Mouse (Mus musculus) lung, postnatal 36 days (tissue): Measurements from ENCODE around the gene Xpa.

Source experiments
- DNase-seq: peaks from one replicate; pipeline ENCODE4 v3.0.0; 2022; ENCODE audit warnings: mixed read lengths

Xpa gene

DNA sequence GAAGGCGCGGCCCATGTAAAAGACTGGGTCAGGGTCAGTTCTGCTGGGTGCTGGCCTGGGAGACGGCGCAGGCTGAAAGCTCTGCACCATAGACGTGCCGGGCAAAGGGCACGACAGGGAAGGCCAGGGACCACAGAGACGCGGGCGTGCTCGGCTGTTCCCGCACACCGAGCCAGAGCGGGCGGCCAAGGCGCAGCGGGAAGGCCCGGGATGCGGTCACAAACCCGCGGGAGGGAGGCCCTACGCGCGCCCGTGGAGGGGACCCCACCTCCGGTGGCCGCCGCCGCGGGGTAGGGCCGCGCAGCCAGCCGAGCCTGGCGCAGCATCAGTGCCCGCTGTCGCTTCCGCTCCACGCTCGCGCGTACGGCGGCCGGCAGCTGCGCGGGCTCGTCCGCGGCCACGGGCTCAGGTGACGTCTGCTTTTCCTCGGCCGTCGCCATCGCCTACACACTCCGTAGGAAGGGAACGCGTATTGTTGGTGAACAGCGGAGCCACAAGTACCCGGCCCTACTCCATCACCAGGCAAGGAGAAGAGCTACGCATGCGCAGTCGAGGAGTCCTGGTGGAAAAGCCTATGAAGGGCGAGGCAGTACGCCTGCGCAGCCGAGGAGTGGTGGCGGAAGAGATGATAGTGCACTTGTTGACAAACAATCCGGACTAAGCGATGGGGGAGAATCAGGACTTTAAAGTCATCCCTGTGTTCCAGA lies at the start of gene Xpa:
Xpa (minus strand) TSS at position 531 of the 707 bp plus-strand sequence.
- DNase-seq: peak; percentile 97

DNA sequence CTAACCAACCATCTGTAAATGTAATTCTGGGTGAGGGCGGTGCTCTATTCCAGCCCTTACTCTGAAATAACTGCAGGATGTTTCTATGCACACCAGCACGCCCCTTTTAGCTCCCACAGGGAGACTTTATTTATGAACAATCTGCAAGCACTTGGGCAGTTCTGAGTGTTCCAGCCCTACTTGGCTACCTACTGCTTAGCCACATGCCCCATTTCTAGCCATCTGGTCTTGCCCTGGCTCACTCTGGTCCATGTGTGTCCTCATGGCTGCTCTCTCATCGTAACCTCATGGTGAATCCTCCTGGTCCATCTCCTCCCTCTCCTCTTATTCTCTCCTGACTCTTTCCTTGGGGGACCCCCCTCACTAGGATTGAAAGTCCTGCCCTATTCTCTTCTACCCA lies 39.8 kb upstream of the Xpa start:
- DNase-seq: no peak

DNA sequence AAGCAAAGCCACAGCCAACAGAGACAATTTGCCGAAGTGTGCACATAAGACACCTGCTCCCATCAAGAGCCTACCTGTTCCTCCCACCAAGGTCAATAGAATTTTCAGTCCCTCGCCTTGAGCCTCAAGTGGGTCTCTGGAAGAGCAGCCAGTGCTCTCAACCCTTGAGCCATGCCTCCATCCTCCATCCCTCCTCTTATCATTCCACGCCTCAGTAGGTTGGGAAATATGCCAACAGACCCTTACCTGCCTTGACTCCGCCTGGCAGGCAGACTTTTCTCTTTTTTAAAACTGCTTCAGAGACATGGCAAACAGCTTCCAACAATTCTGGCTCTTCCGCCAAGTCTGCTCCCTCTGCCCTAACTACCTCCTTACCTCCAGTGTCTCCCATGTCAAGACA lies 38.6 kb upstream of the Xpa start:
- DNase-seq: no peak

DNA sequence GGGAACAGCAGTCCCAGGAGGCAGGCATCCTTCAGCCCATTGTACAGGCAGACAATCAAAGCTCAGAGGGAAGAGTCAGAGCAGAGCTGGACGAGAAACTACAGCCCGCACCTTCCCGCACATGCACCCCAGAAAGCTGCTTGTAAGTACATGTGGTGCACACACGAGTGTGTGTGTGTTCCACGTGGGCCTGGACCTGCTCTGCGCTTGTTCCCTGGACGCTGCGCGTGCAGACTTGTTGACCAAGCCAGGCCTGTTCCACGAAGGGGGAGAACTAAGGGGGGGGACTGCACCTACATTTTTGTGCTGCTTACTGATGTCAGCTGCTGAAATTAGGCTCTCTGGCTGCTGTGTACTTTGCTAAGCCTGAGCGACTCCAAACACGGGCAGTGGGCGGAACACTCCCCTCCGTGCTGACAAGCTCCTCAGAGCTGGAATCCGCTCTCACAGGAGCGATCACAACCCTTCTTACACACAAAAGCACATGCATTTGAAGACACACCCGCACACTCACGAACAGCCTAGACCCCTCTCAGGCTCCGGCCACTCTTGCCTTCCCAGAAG lies 30.9 kb upstream of the Xpa start:
- no peak for DNase-seq

DNA sequence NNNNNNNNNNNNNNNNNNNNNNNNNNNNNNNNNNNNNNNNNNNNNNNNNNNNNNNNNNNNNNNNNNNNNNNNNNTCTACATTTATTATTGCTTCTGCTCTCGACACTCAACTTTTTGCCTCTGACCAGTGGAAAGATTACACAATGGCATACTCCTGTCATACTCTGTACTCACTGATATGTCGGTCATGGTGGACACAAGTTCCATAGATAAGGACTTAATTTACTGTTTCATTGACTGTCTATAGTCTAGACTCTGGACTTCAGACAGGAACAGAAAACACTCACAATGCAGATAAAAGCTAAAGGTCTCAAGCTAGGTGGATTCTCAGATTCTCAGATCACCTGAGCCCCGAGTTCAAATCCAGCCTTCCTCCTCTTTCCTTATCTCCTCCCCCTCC lies 25.0 kb upstream of the Xpa start:
- DNase-seq: no peak

DNA sequence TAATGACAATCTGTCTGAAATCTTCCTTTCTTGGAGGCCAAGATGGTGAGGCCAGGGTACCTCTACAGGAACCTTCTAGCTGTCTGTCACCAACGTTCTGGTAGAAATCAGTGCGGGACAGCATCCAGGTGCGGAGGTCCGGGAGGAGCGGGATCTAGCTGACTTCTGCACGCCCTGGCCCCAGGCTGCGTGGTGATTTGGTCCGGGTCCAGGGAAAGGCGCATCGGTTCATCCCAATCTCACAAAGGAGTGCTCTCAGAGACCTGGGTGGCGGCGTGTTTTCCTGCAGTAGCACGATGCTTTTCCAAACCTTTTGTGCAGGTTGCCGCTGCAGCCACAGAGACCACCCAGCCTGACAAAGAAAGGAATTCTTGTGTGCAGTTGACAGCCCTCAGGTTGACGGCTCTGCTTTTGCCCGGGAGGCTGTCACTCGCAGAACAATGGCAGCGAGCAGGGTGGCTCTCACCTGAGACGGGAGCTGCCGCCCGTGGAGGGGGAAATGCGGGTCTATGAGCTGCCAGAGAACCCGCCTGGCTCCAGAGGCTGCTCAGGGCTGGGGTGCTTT lies 6.5 kb upstream of the Xpa start:
- no peak for DNase-seq

DNA sequence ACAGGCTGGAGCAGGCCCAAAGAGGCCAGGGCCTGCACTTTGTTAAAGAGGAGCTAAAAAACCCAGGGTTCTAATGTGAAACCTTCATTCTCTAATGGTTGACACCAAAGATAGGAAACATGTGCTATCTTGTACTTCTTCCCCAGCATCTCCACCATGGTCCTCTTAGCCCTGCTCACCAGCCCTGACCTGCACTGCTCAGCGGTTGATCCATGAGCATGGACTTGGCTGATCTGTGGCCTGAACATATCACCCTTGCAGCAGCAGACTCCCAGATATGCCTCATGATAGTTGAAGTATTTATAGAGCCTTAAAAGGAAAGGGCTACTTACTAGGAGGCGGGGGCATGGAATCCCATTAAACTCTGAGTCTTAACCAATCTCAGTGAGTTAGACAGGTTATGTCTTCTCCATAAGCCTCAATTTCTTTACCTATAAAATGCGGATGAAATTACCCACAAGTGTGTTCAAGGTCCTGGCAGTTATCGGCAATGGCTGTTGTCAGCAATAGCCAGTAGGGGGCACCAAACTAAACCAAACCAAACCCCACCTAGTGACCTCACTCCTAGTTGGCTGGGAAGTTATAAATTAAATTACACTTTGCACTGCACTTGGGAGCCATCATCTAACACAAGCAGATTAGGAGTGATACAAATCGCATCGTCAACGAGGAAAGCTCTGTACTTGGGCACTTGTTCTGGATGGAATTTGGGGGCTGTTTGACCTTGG lies 5.9 kb upstream of the Xpa start:
- DNase-seq: peak; percentile 81

DNA sequence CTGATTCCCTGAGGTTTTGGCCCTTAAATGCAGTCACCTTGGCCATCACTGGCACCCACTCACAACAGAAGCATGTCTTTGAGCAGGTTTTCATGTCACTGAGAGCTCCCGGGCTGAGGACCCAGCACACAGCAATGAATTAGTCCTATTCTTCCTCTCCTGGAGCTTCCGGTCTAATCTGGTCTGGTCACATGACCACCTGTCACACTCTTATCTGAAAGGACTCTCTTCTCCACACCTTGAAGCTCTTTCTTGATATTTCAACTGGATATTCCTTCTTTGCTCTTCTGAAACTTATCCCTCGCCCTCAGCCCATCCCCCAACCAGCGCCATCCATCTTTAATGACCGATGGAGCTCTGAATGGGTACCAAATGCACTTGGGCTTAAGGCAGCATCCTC lies 2.0 kb upstream of the Xpa start:
- no peak for DNase-seq

DNA sequence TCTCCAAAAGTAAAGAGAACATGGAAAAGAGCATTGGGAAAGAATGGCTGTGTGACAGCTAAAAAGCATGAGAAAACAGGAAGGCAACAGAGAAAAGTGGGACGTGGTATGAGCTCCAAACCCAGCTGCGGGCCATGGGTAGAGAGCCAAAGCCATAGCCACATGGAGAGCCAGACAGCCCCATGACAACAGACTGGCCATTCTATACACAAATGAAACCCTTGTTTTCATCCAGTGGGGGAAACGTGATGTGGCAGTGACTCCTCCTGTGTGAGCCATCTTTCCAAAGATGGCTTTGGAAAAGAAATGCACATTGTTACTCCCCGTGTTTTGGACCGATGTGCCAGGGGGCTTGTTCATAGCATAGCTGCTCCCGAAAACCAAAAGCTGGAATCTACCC lies 402 bp upstream of the Xpa start:
- DNase-seq: no peak

DNA sequence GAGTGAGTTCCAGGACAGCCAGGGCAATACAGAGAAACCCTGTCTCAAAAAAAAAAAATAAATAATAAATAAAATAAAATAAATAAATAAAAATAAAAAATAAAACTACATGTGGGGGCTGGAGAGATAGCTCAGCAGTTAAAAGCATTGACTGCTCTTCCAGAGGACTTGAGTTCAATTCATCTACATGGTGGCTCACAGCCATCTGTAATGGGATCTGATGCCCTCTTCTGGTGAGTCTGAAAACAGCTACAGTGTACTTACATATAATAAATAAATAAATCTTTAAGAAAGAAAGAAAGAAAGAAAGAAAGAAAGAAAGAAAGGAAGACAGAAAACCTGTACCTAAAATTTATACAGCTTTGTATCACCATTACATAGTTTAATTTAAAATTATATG lies 4.1 kb downstream of the Xpa start:
- DNase-seq: peak; percentile 74

DNA sequence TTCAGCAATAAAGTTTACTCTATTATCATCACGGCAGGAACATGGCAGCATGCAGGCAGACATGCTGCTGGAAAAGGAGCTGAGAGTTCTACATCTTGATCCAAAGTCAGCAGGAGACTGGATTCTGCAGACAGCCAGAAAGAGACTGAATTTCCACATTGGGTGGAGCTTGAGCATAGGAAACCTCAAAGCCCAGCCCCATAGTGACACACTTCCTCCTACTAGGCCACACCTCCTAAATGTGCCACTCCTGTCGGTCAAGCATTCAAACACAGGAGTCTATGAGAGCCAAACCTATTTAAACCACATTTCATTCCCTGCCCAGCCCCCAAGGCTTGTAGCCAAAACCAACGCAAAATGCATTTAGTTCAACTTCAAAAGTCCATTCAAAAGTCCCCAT lies 9.6 kb downstream of the Xpa start:
- no peak for DNase-seq

DNA sequence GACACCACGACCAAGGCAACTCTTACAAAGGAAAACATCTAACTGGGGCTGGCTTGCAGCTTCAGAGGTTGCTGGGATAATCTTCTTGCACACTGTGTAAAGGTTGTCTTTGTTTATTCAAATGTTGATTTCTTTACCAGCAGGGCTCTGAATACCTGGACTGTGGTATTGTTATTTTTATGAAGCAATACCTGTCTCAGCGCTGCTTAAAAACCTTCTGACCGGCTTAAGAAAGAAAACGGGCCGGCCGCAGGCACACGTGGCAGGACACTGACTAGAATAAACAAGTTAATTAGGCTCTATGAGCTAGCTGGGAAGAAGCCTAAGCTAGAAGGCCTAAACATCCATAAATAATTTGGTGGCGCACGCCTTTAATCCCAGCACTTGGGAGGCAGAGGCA lies 10.2 kb downstream of the Xpa start:
- DNase-seq: no peak

DNA sequence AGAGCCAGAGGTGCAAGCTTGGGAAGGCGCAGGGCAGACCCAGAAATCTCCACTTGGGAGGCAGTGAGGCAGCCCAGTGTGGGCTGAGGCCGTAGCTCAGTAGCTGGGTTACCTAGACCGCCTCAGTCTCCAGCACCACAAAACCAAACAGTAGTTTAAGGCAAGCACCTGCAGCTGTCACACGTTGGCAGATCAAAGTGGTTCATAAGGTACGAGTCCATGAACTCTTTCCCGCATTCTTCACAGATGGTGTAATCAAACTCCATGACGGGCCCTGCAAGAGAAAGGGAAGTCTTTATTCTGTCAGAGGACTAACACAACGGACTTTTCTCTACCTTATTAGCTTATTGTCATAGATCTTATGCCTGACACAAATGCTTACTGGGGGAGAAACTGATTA lies 10.7 kb downstream of the Xpa start:
- DNase-seq: no peak

DNA sequence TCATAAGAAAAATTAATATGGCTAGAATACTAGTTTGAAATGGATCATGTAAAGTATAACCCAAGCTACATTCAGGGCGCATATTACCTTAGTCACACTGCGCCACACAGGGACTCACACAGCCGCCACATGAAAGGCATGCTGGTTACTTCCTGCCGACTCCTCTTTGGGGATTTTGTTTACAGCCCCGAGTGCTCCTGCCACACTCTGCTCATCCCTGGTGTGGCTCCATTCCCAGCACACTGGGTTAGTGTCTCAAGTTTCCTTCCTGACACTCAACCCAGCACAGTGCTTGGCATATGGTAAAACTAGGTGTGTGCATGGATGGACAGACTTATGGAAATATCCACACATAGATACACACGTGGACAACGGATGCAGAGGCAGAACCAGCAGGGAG lies 13.9 kb downstream of the Xpa start:
- DNase-seq: no peak

DNA sequence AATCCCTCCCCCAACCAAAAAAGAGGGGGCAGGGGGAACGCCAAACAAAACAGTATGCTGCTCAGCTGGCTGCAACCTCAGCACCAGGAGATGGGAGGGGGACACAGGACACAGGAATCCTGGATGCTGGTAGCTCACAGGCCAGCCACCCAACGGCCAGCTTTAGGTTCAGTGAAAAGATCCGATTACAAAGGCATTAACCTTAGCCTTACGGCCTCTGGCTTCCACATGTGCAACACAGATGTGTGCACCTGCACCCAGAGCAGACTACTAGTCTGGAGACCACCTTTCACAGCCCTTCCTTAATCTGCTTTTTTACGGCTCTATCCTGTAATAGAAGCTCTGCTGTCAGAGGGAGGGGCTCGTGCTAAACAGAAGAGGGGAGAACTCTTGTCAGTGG lies 14.9 kb downstream of the Xpa start:
- DNase-seq: no peak

DNA sequence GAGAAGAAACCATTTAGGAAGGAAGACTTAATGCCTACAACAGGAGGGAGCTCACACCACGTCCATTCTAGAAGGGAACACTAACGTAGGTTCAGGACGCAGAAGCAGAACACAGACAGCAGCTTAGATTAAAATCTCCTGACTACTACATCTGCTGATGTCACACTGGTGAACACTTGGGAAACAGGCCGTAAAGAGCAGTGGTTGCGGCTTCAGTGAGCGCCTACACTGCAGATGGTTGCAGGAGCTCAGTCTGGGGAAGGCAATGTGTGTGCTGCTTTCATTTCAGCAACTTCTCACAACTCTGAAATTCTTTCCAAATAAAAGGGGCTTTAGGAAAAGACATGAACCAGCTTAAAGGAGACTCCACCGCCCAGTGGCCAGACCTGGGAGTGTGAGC lies 18.6 kb downstream of the Xpa start:
- no peak for DNase-seq

DNA sequence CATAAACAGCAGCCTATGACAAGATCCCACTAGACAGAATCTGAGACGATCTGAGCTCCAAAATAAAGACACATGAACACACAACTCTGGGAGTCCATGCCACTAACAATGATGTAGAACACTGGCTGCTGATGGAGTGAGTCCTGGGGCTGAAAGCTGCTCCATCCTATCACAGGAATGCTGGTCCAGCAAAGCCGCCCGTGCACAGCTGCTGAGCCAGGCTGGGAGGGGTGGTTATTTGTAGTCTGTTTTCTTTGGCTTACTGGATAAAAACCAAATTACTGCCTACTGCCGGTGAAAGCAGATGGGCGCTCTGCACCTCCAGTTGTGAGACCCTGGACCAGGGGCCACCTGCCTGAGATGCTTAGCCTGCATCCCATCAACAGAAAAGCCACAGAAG lies 19.1 kb downstream of the Xpa start:
- DNase-seq: no peak

DNA sequence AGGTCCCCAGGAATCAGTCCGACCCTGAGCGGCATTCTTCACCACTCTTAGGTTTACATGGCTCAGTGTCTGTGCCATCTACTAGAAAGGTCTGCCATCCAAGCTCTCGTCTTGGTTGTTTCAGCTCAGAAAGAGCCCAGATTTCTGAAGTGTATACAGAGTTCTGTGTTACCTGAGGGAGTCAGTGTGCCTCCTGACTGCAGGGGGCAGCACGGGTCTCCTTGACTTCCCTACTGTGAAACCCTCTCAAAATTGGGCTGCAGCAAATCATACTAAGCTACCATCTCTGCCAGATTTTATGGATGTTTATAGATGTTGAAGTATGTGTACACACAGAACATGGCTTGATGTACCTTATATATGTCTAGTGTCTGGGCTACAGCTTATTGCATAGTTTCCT lies 19.8 kb downstream of the Xpa start:
- DNase-seq: no peak

DNA sequence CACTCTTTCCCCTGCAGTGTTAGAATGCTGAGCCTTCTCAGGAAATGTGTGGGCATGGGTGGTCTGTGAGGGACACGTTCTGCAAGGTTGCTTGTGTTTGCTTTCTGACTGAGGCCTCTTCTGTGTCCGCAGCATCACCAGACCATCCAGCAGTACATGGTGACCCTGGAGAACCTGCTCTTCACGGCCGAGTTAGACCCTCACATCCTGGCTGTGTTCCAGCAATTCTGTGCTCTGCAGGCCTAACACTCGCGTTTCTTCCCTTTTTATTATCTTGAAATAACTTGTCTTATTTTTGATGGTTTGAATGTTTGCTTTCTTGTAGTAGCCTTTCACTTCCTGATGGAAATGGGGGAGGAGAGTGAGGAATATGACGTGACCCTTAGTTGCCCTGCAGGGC lies 24.4 kb downstream of the Xpa start:
- no peak for DNase-seq

DNA sequence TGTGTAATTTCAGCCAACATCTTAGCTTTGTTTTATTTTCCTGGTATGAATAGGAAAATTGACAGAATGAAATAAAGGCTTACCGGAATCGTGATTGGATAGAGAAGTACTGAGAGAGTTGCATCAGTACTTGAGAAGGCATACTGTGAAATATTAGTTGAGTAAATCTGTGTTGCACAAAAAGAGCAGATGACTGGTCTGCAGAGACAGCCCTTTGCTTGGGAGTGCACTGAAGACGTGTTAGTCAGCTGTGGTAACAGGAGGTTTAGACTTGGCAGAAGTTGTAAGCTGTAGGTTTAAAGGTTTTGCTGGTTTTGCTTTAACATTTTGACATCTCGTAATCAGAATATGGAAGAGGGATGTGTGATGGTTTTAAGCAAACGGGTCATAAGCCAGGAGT lies 30.3 kb downstream of the Xpa start:
- DNase-seq: peak; percentile 28

DNA sequence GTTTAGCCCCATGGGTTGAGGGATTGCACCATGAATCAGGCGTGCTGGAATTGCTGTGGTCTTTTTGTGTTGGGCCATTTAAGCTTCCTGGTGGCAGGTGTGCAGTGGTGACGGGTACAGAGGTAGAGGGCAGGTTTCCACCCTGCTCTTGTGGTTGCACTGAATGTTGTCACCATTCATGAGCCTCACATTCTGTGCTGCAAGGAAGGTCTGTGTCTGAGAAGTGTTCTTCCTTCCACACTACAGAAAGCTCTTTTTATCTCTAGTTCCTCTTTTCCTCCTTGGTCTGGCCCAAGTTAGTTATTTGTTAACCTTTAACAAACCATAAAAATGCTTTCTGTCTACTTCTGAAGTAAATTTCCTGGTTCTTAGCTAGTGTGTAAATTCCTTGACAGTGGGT lies 32.1 kb downstream of the Xpa start:
- DNase-seq: no peak

DNA sequence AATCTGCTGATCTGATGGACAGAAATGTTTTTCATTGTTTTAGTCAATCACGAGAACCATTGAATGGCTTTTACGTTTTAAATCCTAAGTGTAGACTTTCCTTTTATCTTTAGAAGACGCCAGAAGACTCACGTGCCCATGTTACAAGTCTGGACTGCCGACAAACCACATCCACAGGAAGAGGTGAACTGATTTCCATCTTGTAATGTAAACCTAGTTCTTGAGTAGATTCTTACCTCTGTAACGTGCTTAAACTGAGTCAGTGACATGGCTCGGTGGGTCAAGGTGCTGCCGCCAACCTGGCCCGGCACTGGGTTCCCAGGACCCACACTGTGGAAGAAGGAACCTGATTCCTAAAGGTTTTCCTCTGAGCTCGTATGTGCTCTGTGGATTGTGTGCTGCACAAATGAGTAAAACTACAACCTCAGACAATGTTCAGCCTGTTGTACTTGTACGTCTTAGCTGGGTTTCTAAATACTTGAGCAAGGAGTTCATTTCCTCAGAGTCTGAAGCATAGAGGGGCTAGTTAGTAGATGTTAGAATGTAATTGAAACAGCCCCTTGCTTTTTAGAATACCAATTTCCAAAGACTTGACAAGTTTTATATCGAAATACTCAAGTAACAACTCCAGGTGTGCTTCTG lies 44.1 kb downstream of the Xpa start:
- DNase-seq: no peak

DNA sequence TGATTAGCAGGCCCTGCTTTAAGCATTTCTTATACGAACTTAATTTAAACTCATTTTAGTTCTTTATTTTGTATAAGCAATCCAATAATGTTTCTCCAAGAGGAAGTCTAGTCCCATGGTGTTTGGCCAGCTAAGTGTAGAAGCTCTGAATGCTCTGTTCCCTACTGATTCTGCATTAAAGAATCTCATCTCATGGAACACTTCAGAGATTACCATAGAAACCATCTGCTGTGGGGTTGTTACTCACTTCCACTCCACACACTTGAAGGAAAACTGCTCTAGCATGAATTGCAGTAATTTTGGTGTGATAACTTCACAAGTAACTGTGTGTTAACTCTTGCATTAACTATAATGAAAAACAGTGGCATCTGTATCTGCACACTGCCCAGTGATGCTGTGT lies 49.2 kb downstream of the Xpa start:
- no peak for DNase-seq

DNA sequence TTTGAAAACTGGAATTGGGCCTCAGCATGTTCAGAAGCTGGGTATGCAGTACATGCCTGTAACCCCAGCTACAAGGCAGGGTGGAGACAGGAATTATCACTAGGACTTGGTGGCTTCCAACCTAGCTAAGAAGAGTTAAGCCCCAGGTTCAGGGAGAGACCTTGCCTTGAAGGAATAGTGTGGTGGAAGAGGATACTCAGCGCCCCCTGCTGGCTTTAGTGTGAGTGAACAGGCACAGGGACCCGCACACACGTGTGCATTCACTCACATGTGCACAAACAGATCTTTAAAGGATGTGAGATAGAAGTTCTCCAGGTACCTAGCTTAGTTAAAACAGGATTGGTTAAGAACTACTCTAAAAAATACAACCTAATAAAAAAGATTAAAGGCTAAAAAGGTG lies 51.8 kb downstream of the Xpa start:
- DNase-seq: no peak
